35 mouse cellular contexts compared by ENCODE assay signal in the genomic region with DNA sequence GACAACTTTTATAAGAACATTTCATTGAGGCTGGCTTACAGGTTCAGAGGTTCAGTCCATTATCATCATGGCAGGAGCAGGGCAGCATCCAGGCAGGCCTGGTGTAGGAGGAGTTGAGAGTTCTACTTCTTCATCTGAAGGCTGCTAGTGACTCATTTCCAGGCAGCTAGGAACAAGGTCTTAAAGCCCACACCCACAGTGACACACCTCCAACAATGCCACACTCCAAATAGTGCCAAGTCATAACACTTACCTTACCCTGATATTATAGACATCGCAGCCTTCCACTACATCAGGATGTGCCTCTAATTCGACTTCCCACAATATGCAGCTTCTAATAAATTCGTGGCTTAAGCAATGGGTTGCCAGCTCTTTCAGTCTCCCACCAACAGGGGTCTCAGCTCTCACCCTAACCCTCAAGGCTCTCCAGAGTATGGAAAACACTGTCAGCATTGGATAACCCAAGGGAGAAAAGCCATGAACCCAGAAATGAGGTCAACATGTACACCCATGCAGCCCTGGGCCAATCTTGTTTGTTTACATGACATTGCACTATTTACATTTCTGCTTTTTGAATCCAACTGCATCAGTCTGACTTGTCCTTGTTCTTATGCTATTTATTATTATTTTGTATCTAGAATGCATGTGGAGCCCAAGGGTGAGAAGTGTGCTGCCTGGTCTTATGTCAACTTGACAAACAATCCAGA. TPM values are rescaled to one million over a fixed set of nuclear protein-coding genes. Genes with fewer than 3 reads are reported as not detected.
A peak's percentile ranks its signal among the peaks of the same experiment; 100 is the strongest.
DNase-seq lines count a peak whose midpoint lies in the region; ATAC-seq and TF ChIP-seq lines count a peak whose summit lies in the region.
"Had no signal": no experiment of that assay in that cellular context is flagged by ENCODE, and none has a peak within 500 bp of the region (broad histone marks: within the 10 kb centered on the region; RNA-seq: fewer than 3 reads in every experiment).

No protein-coding gene starts in this region.

- no peaks in the 10 kb centered on the region for H3K9me3 ChIP-seq in liver, embryonic 12.5 days (replicated peaks)
- no peaks in the 10 kb centered on the region for H3K9me3 ChIP-seq in liver, embryonic 11.5 days (ENCODE audit: control insufficient read depth, low read length)
- no peaks in the 10 kb centered on the region for H3K9me3 ChIP-seq in liver, postnatal 0 days (ENCODE audit: low read length)
- H3K9me3 ChIP-seq in hindbrain, embryonic 14.5 days (ENCODE audit: control insufficient read depth, low read length) = no peaks in the 10 kb centered on the region
- H3K9me3 ChIP-seq: embryonic facial prominence, embryonic 13.5 days; heart, embryonic 13.5 days; hindbrain, embryonic 15.5 days; kidney, embryonic 15.5 days; limb, embryonic 13.5 days; neural tube, embryonic 13.5 days had no signal

- no peaks in the 10 kb centered on the region for H3K27me3 ChIP-seq in liver, embryonic 12.5 days (replicated peaks)
- no peaks in the 10 kb centered on the region for H3K27me3 ChIP-seq in liver, embryonic 11.5 days (replicated peaks; ENCODE audit: control insufficient read depth, insufficient read depth, low read length)
- no peaks in the 10 kb centered on the region for H3K27me3 ChIP-seq in liver, postnatal 0 days (ENCODE audit: insufficient read depth, low read length)
- H3K27me3 ChIP-seq in hindbrain, embryonic 14.5 days (ENCODE audit: control insufficient read depth, insufficient read depth, low read length) = no peaks in the 10 kb centered on the region
- H3K27me3 ChIP-seq: embryonic facial prominence, embryonic 13.5 days; heart, embryonic 13.5 days; hindbrain, embryonic 15.5 days; kidney, embryonic 15.5 days; limb, embryonic 13.5 days; neural tube, embryonic 13.5 days had no signal

- H3K4me3 ChIP-seq in liver, embryonic 12.5 days = no peak overlapping the region
- no peak overlapping the region for H3K4me3 ChIP-seq in liver, embryonic 11.5 days (ENCODE audit: low read depth, low read length)
- no peak overlapping the region for H3K4me3 ChIP-seq in liver, postnatal 0 days (ENCODE audit: low read depth, low read length)
- H3K4me3 ChIP-seq in hindbrain, embryonic 14.5 days (replicated peaks; ENCODE audit: low read length) = no peak overlapping the region
- H3K4me3 ChIP-seq: embryonic facial prominence, embryonic 13.5 days; erythroblast, embryonic 14.5 days; gastrocnemius, adult 2 months; heart, adult 2 months; heart, embryonic 13.5 days; hindbrain, embryonic 15.5 days; kidney, embryonic 15.5 days; left cerebral cortex, adult 2 months; limb, embryonic 13.5 days; myocyte; neural tube, embryonic 13.5 days had no signal

- TF ChIP-seq CTCF in liver, postnatal 0 days (IDR thresholded peaks at IDR 0.05; ENCODE audit: low read depth) = no peak

- H3K27ac ChIP-seq in liver, embryonic 12.5 days = no peak overlapping the region
- no peak overlapping the region for H3K27ac ChIP-seq in liver, embryonic 11.5 days (ENCODE audit: low read depth, low read length)
- no peak overlapping the region for H3K27ac ChIP-seq in liver, postnatal 0 days (ENCODE audit: low read depth)
- H3K27ac ChIP-seq in hindbrain, embryonic 14.5 days = no peak overlapping the region
- H3K27ac ChIP-seq: embryonic facial prominence, embryonic 13.5 days; gastrocnemius, adult 2 months; heart, adult 2 months; heart, embryonic 13.5 days; hindbrain, embryonic 15.5 days; kidney, embryonic 15.5 days; left cerebral cortex, adult 2 months; limb, embryonic 13.5 days; neural tube, embryonic 13.5 days had no signal

- no peak for DNase-seq in liver, embryonic 11.5 days (ENCODE audit: low spot score)
- DNase-seq in 416B (ENCODE audit: low read depth) = peak; percentile 64
- DNase-seq in brain, adult 2 months (ENCODE audit: low read depth, low spot score) = peak; percentile 25
- DNase-seq in liver, postnatal 0 days = no peak
- no peak for DNase-seq in hindbrain, embryonic 14.5 days (ENCODE audit: low spot score)
- no peak for DNase-seq in left cerebral cortex, postnatal 36 days (ENCODE audit: low spot score in 2 of 2)
- DNase-seq: adrenal gland, postnatal 14 days; cerebellum, adult 11-12 months; cerebellum, adult 9-11 months; gastrocnemius, adult 2 months; gastrocnemius, postnatal 36 days; heart, adult 2 months; heart, postnatal 10 days; kidney, adult 11 months; kidney, postnatal 25 days; lung, adult 2 months; lung, postnatal 14 days; right cerebral cortex, postnatal 25 days; spleen, adult 18-20 months; thymus, postnatal 25 days had no signal

- no peak for TF ChIP-seq EP300 in liver, postnatal 0 days (IDR thresholded peaks at IDR 0.05; ENCODE audit: low read depth)

- no peaks in the 10 kb centered on the region for H3K4me1 ChIP-seq in liver, embryonic 12.5 days
- H3K4me1 ChIP-seq in liver, embryonic 11.5 days (replicated peaks; ENCODE audit: control insufficient read depth, insufficient read depth, low read length) = no peaks in the 10 kb centered on the region
- H3K4me1 ChIP-seq in liver, postnatal 0 days (ENCODE audit: insufficient read depth) = no peaks in the 10 kb centered on the region
- no peaks in the 10 kb centered on the region for H3K4me1 ChIP-seq in hindbrain, embryonic 14.5 days (replicated peaks; ENCODE audit: control insufficient read depth, insufficient read depth, low read length)
- H3K4me1 ChIP-seq: heart, embryonic 13.5 days; hindbrain, embryonic 15.5 days; kidney, embryonic 15.5 days; limb, embryonic 13.5 days; neural tube, embryonic 13.5 days had no signal

- H3K36me3 ChIP-seq in liver, embryonic 12.5 days = no peaks in the 10 kb centered on the region
- H3K36me3 ChIP-seq in liver, embryonic 11.5 days (ENCODE audit: control insufficient read depth, insufficient read depth, low read length) = no peaks in the 10 kb centered on the region
- no peaks in the 10 kb centered on the region for H3K36me3 ChIP-seq in liver, postnatal 0 days (replicated peaks; ENCODE audit: insufficient read depth, low read length)
- H3K36me3 ChIP-seq in hindbrain, embryonic 14.5 days (replicated peaks; ENCODE audit: control insufficient read depth, insufficient read depth) = no peaks in the 10 kb centered on the region
- H3K36me3 ChIP-seq: embryonic facial prominence, embryonic 13.5 days; heart, embryonic 13.5 days; hindbrain, embryonic 15.5 days; kidney, embryonic 15.5 days; limb, embryonic 13.5 days; neural tube, embryonic 13.5 days had no signal

- ATAC-seq in liver, embryonic 12.5 days = 0 out of 2 replicates have a peak, but pooled peaks have one; percentile 40
- no peak for ATAC-seq in liver, embryonic 11.5 days (replicated peaks; ENCODE audit: low FRiP score)
- ATAC-seq in liver, postnatal 0 days = peak; percentile 63
- ATAC-seq in hindbrain, embryonic 14.5 days (ENCODE audit: low FRiP score) = no peak
- ATAC-seq: CD4-positive, CD25-positive, alpha-beta regulatory T cell, adult 4 months; forebrain, embryonic 16.5 days; inflammation-experienced regulatory T-cells, adult 6 months; midbrain, embryonic 16.5 days had no signal

- intact Hi-C loops in left cerebral cortex, postnatal 36 days (cut with DNase I) = no loop called here

- H3K9ac ChIP-seq in liver, embryonic 12.5 days = no peak overlapping the region
- no peak overlapping the region for H3K9ac ChIP-seq in liver, embryonic 11.5 days (ENCODE audit: low read depth, low read length)
- H3K9ac ChIP-seq in liver, postnatal 0 days (replicated peaks) = no peak overlapping the region
- no peak overlapping the region for H3K9ac ChIP-seq in hindbrain, embryonic 14.5 days
- H3K9ac ChIP-seq: embryonic facial prominence, embryonic 13.5 days; heart, embryonic 13.5 days; hindbrain, embryonic 15.5 days; kidney, embryonic 15.5 days; limb, embryonic 13.5 days; neural tube, embryonic 13.5 days had no signal

- 69% methylated on average over 3 of the region's 3 CpGs for WGBS in liver, embryonic 12.5 days (ENCODE audit: insufficient replicate concordance)
- 76% methylated on average over 3 of the region's 3 CpGs for WGBS in liver, embryonic 11.5 days
- 70% methylated on average over 3 of the region's 3 CpGs for WGBS in liver, postnatal 0 days (ENCODE audit: insufficient replicate concordance)
- 88% methylated on average over 3 of the region's 3 CpGs for WGBS in hindbrain, embryonic 14.5 days

- H3K4me2 ChIP-seq in liver, embryonic 12.5 days = no peak overlapping the region
- H3K4me2 ChIP-seq in liver, embryonic 11.5 days = no peak overlapping the region
- H3K4me2 ChIP-seq in liver, postnatal 0 days (ENCODE audit: low read depth, low read length) = no peak overlapping the region
- no peak overlapping the region for H3K4me2 ChIP-seq in hindbrain, embryonic 14.5 days (replicated peaks)
- H3K4me2 ChIP-seq: embryonic facial prominence, embryonic 13.5 days; heart, embryonic 13.5 days; hindbrain, embryonic 15.5 days; kidney, embryonic 15.5 days; limb, embryonic 13.5 days; midbrain, embryonic 11.5 days; neural tube, embryonic 13.5 days had no signal

RNA-seq across cellular contexts. Expression of a gene that starts 33.7 kb away (rescaled TPM):
- polyA plus RNA-seq in liver, embryonic 12.5 days (2016; fragmentation: Nextera tagmentation; extraction: Ambion mirVana) = 1.6 and 2.3 TPM in 2 replicates
- polyA plus RNA-seq in liver, embryonic 11.5 days (2014; fragmentation: Nextera tagmentation; extraction: Ambion mirVana) = 3.4 and 4.7 TPM in 2 replicates
- 0.89 and 1.3 TPM in 2 replicates for polyA plus RNA-seq in liver, postnatal 0 days (2015; fragmentation: Nextera tagmentation; extraction: Ambion mirVana)
- 7.0 and 7.6 TPM in 2 replicates for polyA plus RNA-seq in hindbrain, embryonic 14.5 days (2014; fragmentation: Nextera tagmentation; extraction: Ambion mirVana)
- total RNA-seq in left cerebral cortex, postnatal 36 days (2021) = 10 to 100 TPM; 20.2 to 21.5 TPM

RNA-seq across cellular contexts. Expression of a gene that starts 39.5 kb away (rescaled TPM):
- polyA plus RNA-seq in liver, embryonic 12.5 days (2016; fragmentation: Nextera tagmentation; extraction: Ambion mirVana) = 9.2 and 11.1 TPM in 2 replicates
- polyA plus RNA-seq in liver, embryonic 11.5 days (2014; fragmentation: Nextera tagmentation; extraction: Ambion mirVana) = 16.1 and 16.3 TPM in 2 replicates
- polyA plus RNA-seq in liver, postnatal 0 days (2015; fragmentation: Nextera tagmentation; extraction: Ambion mirVana) = 6.7 and 7.4 TPM in 2 replicates
- polyA plus RNA-seq in hindbrain, embryonic 14.5 days (2014; fragmentation: Nextera tagmentation; extraction: Ambion mirVana) = 15.8 and 17.6 TPM in 2 replicates
- total RNA-seq in left cerebral cortex, postnatal 36 days (2021) = 10 to 100 TPM in 1 of 2 experiments, 1 to 10 TPM in 1; 9.8 to 10.1 TPM

Comparison
In these comparisons a context has a peak if more than half of its experiments do, and no peak if none do; other contexts are left out.
1. ATAC-seq: peak in liver, embryonic 12.5 days (single experiment) and liver, postnatal 0 days (single experiment); none in liver, embryonic 11.5 days (single experiment) and hindbrain, embryonic 14.5 days (single experiment).
2. DNase-seq: peak in 416B (single experiment) and brain, adult 2 months (single experiment); none in liver, embryonic 11.5 days (single experiment), liver, postnatal 0 days (single experiment), hindbrain, embryonic 14.5 days (single experiment) and left cerebral cortex, postnatal 36 days (0 of 2).